Mouse (Mus musculus) WW6 (cell line): Measurements from ENCODE around the gene Tspyl4.

ENCODE experiments used
- DNase-seq: peaks from one replicate; pipeline ENCODE4 v3.0.0-alpha.2; 2013; ENCODE audit warnings: low read depth, low spot score

The Tspyl4 gene

DNA sequence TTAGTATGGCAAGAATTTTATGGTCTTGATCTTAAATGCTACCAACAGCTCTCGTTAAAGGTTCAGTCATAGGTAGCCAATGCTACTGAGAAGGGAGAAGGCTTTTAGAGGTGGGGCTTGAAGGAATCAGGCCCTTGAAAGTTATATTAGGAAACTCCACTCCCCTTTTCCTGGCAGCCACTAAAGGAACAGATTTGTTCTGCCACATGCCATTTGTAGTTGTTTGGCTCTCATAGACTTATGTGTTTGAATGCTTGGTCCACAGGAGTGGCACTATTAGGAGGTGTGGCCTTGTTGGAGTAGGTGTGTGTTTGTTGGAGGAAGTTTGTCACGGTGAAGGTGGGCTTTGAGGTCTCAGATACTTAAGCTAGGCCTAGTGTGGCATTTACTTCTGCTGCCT is 23.6 kb downstream of the Tspyl4 start:
- DNase-seq, result no peak

DNA sequence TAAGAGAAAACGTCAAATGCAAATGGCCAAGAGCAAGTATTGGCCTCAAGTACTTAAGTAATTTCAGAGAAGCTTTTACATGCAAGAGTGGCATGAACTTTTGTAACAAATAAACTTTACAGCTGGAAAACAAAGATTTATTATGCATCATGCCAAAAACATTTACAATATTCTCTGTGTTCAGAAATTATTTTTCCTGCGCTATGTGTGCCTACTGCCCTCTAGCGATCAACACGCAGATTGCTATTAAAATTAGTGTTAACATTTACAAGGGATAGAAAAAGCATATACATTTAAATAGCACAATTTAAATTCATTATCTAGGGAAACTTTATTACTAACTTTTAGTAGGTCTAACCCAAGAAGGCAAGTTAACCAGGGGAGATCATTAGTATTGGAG is 29.5 kb downstream of the Tspyl4 start:
- no peak for DNase-seq

DNA sequence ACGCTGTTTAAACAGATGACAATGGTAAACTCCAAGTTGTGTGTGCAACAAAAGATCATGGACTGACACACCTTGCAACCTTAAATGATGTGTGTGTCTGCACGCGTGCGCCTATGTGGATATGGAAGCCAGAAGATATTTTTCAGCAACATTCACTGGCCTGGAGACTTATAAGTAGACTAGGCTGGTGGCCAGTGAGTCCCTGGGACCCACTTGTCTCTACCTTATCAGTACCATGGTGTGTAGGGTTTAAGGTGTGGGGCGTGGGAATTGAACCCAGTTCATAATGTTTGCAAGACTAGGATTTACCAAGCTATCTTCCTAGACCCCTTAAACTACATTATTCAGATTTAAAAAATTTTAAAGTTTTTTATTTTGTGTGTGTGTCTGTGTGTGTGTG is 29.9 kb downstream of the Tspyl4 start:
- no peak for DNase-seq

DNA sequence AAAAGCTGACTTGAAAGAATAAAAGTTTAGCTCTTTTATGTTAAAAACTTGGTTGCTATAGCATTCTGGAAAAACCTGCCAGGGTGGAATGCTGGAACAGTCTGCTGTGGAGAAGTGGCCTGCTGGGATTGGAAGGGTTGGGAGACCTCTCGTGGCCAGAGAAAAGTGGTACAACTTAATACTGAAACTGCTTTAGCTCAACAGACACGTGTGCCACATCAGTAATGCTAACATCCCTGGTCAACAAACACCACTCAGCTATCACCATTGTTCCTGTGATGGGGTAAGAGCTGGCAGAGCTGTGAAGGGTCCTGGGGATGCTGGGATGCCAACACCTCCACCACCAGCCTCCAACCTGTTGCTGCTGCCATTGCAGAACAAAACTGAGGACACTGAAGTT is 31.1 kb downstream of the Tspyl4 start:
- DNase-seq, result peak; percentile 13

DNA sequence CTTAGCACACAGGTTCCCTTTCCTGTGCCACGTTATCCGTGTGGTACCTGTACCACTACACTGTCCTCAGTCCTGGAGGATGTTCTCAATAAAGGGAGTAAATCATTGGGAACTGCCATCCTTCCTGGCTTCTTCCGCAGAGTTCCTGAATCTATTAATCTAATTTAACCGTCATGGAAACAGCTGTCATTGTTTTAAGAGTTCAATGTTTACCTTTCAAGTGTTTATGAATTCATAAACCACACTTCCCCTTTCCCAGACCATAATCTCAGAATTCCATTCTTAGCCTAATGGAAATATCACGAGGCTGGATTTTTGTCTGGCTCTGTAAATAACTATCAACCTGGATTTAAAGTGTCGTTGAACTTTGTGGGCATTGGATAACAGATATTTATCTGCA is 43.8 kb downstream of the Tspyl4 start:
- no peak for DNase-seq

DNA sequence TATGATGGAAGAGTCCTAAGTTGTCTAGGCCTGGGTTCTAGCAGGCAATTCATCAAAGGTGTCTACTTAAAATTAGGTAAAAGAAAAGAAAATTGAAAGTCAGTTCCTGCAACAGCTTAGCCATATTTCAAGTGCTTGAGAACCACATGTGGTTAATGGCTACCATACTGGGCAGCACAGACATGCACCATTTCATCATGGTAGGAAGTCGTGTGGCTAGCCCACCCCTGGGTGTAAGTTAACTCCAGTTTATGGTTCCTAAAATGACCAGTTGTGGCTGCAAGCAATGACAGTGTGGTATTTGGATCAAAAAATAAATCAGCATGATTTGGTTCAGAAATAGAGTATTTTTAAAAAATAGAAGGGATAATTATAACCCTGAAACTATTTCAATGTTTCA is 44.6 kb downstream of the Tspyl4 start:
- DNase-seq, result no peak
